Mouse (Mus musculus): ENCODE data around the gene Cpb2. TPM values are rescaled to one million over a fixed set of nuclear protein-coding genes. Genes with fewer than 3 reads are reported as not detected.

Cpb2 gene
- polyA plus RNA-seq, 1 experiment from 2014 or later: 6.8 TPM

DNA sequence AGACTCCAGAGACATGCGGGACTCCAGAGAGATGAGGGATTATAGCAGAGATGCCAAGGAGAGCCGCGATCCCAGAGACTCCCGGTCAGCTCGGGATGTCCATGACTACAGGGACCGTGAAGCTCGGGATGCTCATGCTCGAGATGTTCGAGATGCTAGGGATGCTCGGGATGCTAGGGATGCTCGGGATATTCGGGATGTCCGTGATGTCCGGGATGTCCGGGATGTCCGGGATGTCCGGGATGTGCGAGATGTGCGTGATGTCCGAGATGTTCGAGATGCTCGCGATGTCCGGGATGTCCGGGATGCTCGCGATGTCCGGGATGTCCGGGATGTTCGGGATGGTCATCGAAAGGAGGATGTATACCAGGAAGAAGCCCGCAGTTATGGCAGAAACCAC is 81.3 kb downstream of the Cpb2 start:
- no peak overlapping the region for H3K9ac ChIP-seq (ENCODE audit: low read depth, low read length)
- H3K36me3 ChIP-seq (ENCODE audit: control insufficient read depth, insufficient read depth, low read length): peaks cover 4% of the 10 kb centered on the region
- no peak overlapping the region for H3K4me2 ChIP-seq (ENCODE audit: low read depth, low read length)
- H3K4me1 ChIP-seq (ENCODE audit: control insufficient read depth, insufficient read depth, low read length): no peaks in the 10 kb centered on the region
- no peak overlapping the region for H3K4me3 ChIP-seq (ENCODE audit: low read length)
- no peaks in the 10 kb centered on the region for H3K27me3 ChIP-seq (replicated peaks; ENCODE audit: control insufficient read depth, insufficient read depth, low read length)
- 97% methylated on average over 32 of the region's 32 CpGs for WGBS
- H3K9me3 ChIP-seq (ENCODE audit: control insufficient read depth, low read length): no peaks in the 10 kb centered on the region
- no peak for ATAC-seq
- H3K27ac ChIP-seq (ENCODE audit: low read length): no peak overlapping the region

DNA sequence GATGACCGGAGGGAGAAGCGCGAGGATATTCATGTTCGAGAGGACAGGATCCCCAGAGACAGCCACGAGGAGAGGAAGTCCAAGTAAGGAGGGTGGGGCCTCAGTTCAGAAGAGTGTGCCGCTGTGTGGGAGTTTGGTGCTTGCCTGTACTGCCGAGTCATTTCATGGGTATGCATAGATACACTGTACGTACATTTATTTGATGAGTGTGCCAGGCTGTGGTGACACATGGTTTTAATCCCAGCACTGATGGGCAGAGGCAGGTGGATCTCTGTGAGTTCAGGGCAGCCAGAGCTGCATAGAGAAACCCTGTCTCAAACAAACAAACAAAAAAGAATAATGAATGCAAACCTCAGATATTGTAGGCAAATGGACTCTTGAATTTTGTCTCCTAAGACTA is 86.0 kb downstream of the Cpb2 start:
- Histone ChIP-seq H3K4me1 (ENCODE audit: control insufficient read depth, insufficient read depth, low read length) (no peaks in the 10 kb centered on the region), H3K27ac (ENCODE audit: low read length) (no peak overlapping the region), H3K36me3 (ENCODE audit: control insufficient read depth, insufficient read depth, low read length) (peaks cover 14% of the 10 kb centered on the region), H3K4me3 (ENCODE audit: low read length) (no peak overlapping the region), H3K4me2 (ENCODE audit: low read depth, low read length) (no peak overlapping the region), H3K27me3 (replicated peaks; ENCODE audit: control insufficient read depth, insufficient read depth, low read length) (no peaks in the 10 kb centered on the region), H3K9me3 (ENCODE audit: control insufficient read depth, low read length) (no peaks in the 10 kb centered on the region), H3K9ac (ENCODE audit: low read depth, low read length) (no peak overlapping the region)
- ATAC-seq: no peak
- 82% methylated on average over 8 of the region's 8 CpGs for WGBS

DNA sequence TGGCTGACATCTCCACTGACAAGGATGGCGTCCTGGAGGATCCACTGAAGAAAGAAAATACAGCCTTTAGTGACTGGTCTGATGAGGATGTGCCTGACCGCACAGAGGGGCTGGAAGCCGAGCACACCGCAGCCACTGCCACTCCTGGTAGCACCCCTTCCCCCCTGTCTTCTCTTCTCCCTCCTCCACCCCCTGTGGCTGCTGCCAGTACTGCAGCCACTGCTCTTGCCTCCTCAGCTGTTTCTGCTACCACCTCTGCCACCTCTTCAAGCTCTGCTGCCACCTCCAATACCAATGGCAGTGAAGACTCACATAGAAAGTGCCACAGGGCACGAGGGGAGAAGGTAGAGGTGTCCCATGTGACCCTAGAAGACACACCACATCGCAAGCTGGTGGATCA is 88.5 kb downstream of the Cpb2 start:
- H3K9me3 ChIP-seq (ENCODE audit: control insufficient read depth, low read length): no peaks in the 10 kb centered on the region
- H3K4me1 ChIP-seq (ENCODE audit: control insufficient read depth, insufficient read depth, low read length): no peaks in the 10 kb centered on the region
- H3K4me2 ChIP-seq (ENCODE audit: low read depth, low read length): no peak overlapping the region
- WGBS: 80% methylated on average over 6 of the region's 6 CpGs
- peaks cover 14% of the 10 kb centered on the region for H3K36me3 ChIP-seq (ENCODE audit: control insufficient read depth, insufficient read depth, low read length)
- H3K27me3 ChIP-seq (replicated peaks; ENCODE audit: control insufficient read depth, insufficient read depth, low read length): no peaks in the 10 kb centered on the region
- ATAC-seq: no peak
- no peak overlapping the region for H3K27ac ChIP-seq (ENCODE audit: low read length)
- H3K4me3 ChIP-seq (ENCODE audit: low read length): no peak overlapping the region
- no peak overlapping the region for H3K9ac ChIP-seq (ENCODE audit: low read depth, low read length)

Small RNA genes lying within 50 kb of the gene (microRNA-seq; reads per million reads assigned to microRNA genes)
- not detected for gene Gm44482

Other genes with a start within 250 kb of the Cpb2 start
- gene Rubcnl, start 226.3 kb upstream of the Cpb2 start, polyA plus RNA-seq (2015; fragmentation: Nextera tagmentation; extraction: Ambion mirVana): 0.45 and 0.58 TPM in 2 replicates
- 0.05 and 0.07 TPM in 2 replicates for gene Lrrc63, start 111.4 kb upstream of the Cpb2 start, polyA plus RNA-seq (2015; fragmentation: Nextera tagmentation; extraction: Ambion mirVana)
- 105 and 133 TPM in 2 replicates for gene Lcp1, start 111.2 kb upstream of the Cpb2 start, polyA plus RNA-seq (2015; fragmentation: Nextera tagmentation; extraction: Ambion mirVana)
- 19.9 and 21.2 TPM in 2 replicates for gene Zc3h13, start 42.1 kb downstream of the Cpb2 start, polyA plus RNA-seq (2015; fragmentation: Nextera tagmentation; extraction: Ambion mirVana)
- 0.12 and 0.16 TPM in 2 replicates for gene Siah3, start 213.7 kb downstream of the Cpb2 start, polyA plus RNA-seq (2015; fragmentation: Nextera tagmentation; extraction: Ambion mirVana)

Measured in intestine, embryonic 16.5 days (tissue).